Mouse (Mus musculus): ENCODE measurements around the gene Rnf220.

Gene Rnf220

GRCm38 (mm10) chr4:117379803-117380557 is 116.9 kb downstream of the Rnf220 start:
- no peak for DNase-seq (ENCODE audit: low spot score in 2 of 2)

DNA sequence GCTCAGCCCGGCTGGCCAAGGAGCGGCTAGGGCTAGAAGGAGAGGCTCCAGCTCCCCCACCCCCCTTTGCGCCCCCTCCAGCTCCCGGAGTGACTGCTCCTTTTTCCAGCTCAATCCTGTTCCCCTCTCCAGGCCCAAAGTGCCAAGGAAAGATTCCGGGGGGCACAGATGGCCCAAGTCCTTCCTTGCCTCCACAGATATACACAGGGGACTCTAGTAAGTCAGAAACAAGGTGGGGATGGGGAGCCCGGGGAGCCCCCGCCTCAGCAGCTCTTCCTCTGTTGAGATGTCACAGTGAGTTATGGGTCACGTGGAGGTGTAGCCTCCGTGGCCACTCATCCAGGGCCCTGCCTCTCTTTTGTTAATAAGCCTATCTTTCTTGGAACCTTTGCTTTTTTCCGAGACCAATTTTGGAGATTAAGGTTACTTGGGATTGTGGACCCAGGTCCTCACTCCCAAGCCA is 122.7 kb downstream of the Rnf220 start:
- DNase-seq (ENCODE audit: low spot score in 2 of 2), result no peak

DNA sequence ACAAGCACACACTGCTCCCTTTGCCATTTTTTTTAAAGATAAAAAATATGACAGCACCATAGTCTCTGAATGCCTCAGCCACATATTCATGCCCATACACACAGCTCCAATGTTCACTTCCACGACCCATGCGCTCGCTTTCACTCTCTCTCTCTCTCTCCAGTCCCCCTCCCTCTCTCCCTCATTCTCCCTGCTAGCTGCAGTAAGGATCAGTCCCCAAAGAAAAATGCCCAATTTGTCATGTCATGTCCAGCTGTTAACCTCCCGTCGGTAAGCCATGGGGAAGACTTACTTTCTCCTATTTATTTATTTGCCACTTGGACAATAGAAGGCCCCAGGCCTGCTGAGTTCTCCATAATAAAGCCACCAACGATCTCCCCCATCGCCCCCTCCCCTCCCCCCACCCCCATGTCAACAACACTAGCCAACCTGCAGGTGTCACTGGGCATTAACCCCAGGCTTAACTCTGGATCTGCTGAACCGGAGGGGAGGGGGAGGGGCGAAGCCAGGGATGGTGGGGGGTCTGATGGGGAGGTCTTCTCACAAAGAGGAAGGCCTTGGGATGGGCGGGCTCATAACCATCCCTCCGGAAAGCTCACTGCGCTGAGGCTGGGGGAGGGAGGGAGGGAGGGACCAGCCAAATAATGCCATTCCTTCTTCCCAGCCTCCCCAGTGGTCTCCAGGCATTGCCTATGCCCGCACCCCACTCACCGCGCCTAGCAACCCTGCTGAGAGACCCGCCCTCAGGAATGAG is 123.4 kb downstream of the Rnf220 start:
- no peak for DNase-seq (ENCODE audit: low spot score in 2 of 2)

- DNase-seq (ENCODE audit: low spot score in 2 of 2), result no peak
These were observed 125.0 kb downstream of the Rnf220 start for GRCm38 (mm10) chr4:117371896-117372295.

DNA sequence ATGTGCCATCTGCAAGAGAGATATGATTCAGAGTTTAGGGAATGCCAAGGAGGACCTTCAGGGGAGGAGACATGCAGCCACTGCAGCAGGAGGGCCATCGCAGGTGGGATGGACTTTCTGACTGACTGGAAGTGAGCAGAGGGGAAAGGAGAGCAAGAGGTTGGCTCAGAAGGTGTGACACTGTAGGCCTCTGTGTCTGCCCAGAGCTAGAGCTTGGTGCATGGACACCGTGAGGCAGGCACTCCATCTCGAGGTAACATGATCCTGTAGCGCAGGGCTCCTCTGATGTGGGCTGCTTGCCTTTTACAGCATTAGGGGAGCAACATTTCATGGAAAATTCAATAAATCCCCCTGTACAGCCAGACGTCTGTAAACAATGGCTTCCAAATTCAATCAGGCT is 126.5 kb downstream of the Rnf220 start:
- DNase-seq (ENCODE audit: low spot score in 2 of 2), result no peak

DNA sequence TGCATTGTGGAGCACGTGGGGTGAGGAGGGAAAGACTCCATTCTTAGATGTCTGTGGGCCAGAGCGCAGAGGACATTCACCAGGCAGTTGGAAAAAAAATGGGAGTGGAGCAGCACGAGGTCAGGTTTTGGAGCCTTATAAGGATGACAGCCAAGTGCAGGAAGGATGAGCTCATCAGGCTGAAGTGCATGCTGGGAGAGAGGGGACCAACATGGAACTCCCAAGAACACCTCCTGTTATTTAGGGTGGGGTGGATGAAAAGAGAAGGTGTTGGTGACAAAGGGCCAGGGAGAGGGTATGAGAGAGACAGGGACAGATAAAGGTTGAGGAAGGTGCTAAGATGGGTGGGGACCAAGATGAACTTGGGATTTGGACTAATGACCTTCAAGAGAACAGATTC is 127.3 kb downstream of the Rnf220 start:
- no peak for DNase-seq (ENCODE audit: low spot score in 2 of 2)

GRCm38 (mm10) chr4:117367365-117367764 is 129.5 kb downstream of the Rnf220 start:
- DNase-seq (ENCODE audit: low spot score in 2 of 2), result no peak

- no peak for DNase-seq (ENCODE audit: low spot score in 2 of 2)
These were observed 134.8 kb downstream of the Rnf220 start for GRCm38 (mm10) chr4:117362085-117362484.

GRCm38 (mm10) chr4:117361558-117361873 is 135.3 kb downstream of the Rnf220 start:
- no peak for DNase-seq (ENCODE audit: low spot score in 2 of 2)

- DNase-seq (ENCODE audit: low spot score in 2 of 2), result no peak
These were observed 135.9 kb downstream of the Rnf220 start for GRCm38 (mm10) chr4:117360713-117361557.

GRCm38 (mm10) chr4:117359803-117360382 is 137.0 kb downstream of the Rnf220 start:
- peak in 1 of 2 experiments; percentile 4 for DNase-seq (ENCODE audit: low spot score in 2 of 2)

- DNase-seq (ENCODE audit: low spot score in 2 of 2), result no peak
These were observed 138.9 kb downstream of the Rnf220 start for GRCm38 (mm10) chr4:117357917-117358316.

DNA sequence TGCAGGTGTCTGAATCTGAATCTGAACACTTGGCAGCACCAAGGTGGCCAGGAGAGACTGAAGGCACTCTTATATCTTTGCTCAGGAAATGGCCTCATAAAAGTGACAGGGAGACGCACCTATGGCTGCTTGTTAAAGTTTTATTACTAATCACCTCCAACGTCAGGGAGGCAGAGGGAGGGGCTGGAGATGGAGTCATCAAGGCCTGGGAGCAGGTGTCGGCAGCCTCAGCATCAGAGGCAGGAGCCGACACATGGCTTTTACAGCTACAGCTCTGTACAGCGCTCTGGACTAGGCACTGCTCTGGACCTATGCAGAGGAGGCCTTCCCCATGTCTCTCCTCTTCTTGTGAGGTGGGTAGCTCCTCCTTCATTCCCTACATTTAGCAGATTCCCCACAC is 139.7 kb downstream of the Rnf220 start:
- DNase-seq (ENCODE audit: low spot score in 2 of 2), result no peak

- DNase-seq (ENCODE audit: low spot score in 2 of 2), result no peak
These were observed 140.6 kb downstream of the Rnf220 start for GRCm38 (mm10) chr4:117356223-117356622.

DNA sequence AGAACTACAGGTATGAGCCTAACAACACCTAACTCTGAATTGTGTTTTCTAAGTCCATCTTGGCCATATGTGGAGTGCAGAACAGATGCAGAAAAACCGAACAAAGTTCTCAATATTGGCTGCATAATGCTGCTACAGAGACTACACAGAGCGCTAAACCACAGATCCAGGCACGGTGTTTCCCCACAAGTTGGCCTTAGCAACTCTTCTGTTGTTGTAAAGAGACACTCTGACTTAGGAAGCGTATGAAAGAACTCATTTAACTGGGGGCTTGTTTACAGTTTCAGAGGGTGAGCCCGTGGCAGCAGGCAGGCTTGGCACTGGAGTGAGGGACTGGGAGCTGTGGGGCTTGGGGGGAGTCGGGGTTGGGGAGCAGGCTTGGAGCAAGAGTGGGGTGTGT is 142.2 kb downstream of the Rnf220 start:
- no peak for DNase-seq (ENCODE audit: low spot score in 2 of 2)

DNA sequence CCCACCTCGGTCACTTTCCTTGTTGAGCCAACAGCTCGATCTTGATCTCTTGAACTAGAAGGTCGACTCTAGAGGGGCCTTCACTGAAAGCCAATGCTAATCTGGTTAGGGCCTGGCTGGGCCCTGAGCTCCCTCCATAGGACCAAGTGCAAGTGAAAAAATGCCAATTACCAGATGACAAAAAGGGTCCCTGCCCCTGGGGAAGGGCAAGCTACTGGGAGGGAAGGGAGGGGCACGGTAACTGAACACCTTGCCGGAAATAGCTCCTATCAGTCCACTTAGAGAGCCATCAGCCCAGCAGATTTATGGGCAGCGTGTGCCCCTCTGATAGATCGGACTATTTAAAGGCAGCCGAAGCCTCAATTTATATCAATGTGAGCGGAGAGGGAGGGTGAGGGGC is 143.9 kb downstream of the Rnf220 start:
- no peak for DNase-seq (ENCODE audit: low spot score in 2 of 2)

DNA sequence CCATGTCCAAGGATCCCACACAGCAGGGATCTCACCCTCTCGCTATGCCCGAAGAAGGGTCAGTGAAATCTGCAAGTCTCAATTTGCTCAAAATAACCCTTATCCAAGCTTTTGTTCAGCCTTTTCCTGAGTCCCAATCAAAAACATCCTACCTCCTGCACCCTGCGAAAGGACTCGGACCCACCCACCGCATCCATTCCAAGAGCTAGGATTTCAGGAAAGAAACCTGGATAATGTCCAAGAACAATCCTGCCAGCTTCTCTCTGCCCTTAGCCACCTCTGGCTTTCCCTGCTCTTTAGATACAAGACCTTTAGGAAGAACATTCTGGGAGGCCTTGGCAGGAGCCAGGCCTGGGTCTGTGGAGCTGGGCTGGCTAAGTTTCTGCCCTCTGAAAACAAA is 144.8 kb downstream of the Rnf220 start:
- no peak for DNase-seq (ENCODE audit: low spot score in 2 of 2)

GRCm38 (mm10) chr4:117350139-117350693 is 146.6 kb downstream of the Rnf220 start:
- no peak for DNase-seq (ENCODE audit: low spot score in 2 of 2)

- no peak for DNase-seq (ENCODE audit: low spot score in 2 of 2)
These were observed 147.5 kb downstream of the Rnf220 start for GRCm38 (mm10) chr4:117349327-117349726.

DNA sequence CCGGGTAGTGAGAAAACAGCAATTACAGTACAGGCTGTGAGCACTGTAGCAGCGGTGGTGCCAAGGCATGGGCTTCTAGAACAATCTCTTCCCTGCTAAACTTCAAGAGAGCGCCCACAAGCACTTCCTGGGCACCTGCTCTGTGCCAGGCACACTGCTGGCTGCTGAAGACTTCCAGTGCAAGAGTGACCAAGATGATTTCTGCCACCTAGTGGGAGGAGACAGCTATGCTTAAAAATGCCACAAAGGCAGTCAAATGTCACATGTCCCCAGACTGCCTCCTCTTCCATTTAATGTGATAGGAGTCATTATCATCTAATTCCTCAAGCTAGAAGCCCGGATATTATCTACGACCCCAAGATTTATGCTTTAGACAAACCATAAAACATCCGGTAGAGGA is 150.8 kb downstream of the Rnf220 start:
- DNase-seq (ENCODE audit: low spot score in 2 of 2), result peak; percentile 13 to 19

- DNase-seq (ENCODE audit: low spot score in 2 of 2), result no peak
These were observed 153.5 kb downstream of the Rnf220 start for GRCm38 (mm10) chr4:117343385-117343784.

DNA sequence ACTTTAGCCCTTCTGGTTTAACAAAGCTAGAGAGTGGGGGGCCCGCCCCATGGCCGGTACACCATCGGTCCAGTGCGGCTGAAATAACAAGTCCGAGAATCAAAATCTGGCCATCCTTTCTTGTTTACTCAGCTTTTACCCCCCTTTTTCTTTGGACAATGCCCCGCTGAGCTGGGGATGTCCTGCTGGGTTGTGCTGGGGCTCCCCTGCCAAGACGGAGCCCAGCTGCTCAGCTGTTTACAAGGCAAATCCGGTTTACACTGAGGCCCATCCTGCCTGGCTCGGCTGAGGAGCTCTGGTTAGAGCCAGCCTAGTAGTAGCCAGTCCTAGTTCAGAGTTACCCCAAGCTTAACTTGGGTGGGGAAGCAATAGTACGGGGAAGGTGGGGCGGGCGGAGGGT is 154.1 kb downstream of the Rnf220 start:
- no peak for DNase-seq (ENCODE audit: low spot score in 2 of 2)

Data from spleen, postnatal 36 days (tissue).